Mouse (Mus musculus): ENCODE results near the gene Aldh8a1. TPM values are rescaled to one million over a fixed set of nuclear protein-coding genes. Genes with fewer than 3 reads are reported as not detected.

Gene Aldh8a1
- polyA plus RNA-seq, 1 experiment from 2014 or later, result 3.5 TPM

DNA sequence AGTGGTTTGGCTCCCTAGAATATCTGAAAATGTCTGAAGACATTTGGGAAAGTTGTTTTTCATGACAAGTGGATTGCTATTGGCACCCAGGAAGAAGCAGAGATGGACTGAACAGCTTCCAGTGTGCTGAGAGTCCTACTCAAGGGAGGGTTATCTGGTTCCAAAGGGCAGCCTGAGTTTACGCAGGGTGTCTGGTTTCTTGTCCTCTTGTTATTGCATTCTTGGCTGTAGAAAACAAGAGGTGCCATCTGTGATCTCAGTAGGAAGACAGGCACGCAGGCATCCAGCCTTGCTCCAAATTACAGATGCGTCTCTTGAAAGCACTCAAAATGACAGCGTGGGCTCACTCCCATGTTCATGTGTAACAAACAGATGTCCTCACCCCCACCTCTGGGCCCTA lies 63.9 kb downstream of the Aldh8a1 start:
- 30% methylated on average over 4 of the region's 4 CpGs for WGBS
- no peak overlapping the region for H3K4me3 ChIP-seq (replicated peaks)

GRCm38 (mm10) chr10:21441690-21442089 lies 64.6 kb downstream of the Aldh8a1 start:
- no peak for ATAC-seq (replicated peaks; ENCODE audit: low FRiP score)
- Histone ChIP-seq H3K27me3 (no peaks in the 10 kb centered on the region), H3K9me3 (replicated peaks) (no peaks in the 10 kb centered on the region), H3K4me2 (no peak overlapping the region), H3K27ac (no peak overlapping the region), H3K9ac (no peak overlapping the region), H3K4me1 (peaks cover 13% of the 10 kb centered on the region), H3K4me3 (replicated peaks) (no peak overlapping the region), H3K36me3 (no peaks in the 10 kb centered on the region)
- WGBS, result 65% methylated on average over 4 of the region's 4 CpGs

More for the DNA sequence above, 63.9 kb downstream of the Aldh8a1 start:
- no peak overlapping the region for H3K27ac ChIP-seq
- no peak overlapping the region for H3K4me2 ChIP-seq
- peaks cover 13% of the 10 kb centered on the region for H3K4me1 ChIP-seq
- no peaks in the 10 kb centered on the region for H3K27me3 ChIP-seq
- no peaks in the 10 kb centered on the region for H3K9me3 ChIP-seq (replicated peaks)
- ATAC-seq (replicated peaks; ENCODE audit: low FRiP score), result no peak
- no peak overlapping the region for H3K9ac ChIP-seq
- no peaks in the 10 kb centered on the region for H3K36me3 ChIP-seq

DNA sequence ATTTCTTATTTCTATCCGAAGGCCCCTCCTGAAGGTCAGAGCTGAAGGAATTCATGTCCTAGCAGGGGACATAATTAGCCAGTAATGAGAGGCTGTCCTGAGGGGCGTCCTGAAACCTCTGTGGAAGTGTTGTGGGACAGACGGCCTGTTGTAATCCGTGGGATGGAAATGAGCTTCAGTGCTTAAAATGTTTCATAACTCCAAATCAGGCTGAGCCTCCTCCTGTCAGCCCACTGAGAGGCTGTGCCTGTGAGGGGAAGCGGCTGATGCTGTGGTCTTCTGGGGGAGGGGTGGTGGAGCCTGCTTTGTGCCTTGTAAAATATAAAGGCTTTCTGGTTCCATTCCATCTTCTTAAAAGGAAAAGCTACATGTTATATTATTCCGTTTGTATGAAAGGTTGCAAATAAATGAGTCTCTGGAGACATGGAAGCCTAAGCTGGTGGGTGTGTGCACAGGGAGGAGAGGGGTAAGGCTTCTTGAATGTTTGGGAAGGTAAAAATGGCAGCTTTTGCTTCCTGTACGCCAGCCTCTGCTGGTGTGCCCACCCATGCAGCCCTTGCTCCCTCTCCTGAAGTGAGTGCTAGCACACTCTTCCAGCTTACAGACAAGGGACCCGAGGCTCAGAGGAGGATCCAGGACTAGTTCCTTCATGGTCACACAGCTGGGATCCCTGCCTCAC lies 66.7 kb downstream of the Aldh8a1 start:
- Histone ChIP-seq H3K4me3 (replicated peaks) (no peak overlapping the region), H3K27me3 (no peaks in the 10 kb centered on the region), H3K9me3 (replicated peaks) (no peaks in the 10 kb centered on the region), H3K4me1 (peaks cover 13% of the 10 kb centered on the region), H3K27ac (no peak overlapping the region), H3K4me2 (no peak overlapping the region), H3K9ac (no peak overlapping the region), H3K36me3 (no peaks in the 10 kb centered on the region)
- 53% methylated on average over 8 of the region's 8 CpGs for WGBS
- ATAC-seq (replicated peaks; ENCODE audit: low FRiP score), result no peak

GRCm38 (mm10) chr10:21444410-21444809 lies 67.3 kb downstream of the Aldh8a1 start:
- no peak overlapping the region for H3K27ac ChIP-seq
- H3K4me3 ChIP-seq (replicated peaks), result no peak overlapping the region
- no peak overlapping the region for H3K9ac ChIP-seq
- no peaks in the 10 kb centered on the region for H3K36me3 ChIP-seq
- no peaks in the 10 kb centered on the region for H3K9me3 ChIP-seq (replicated peaks)
- H3K4me1 ChIP-seq, result peaks cover 13% of the 10 kb centered on the region
- no peak for ATAC-seq (replicated peaks; ENCODE audit: low FRiP score)
- H3K4me2 ChIP-seq, result no peak overlapping the region
- 87% methylated on average over 9 of the region's 9 CpGs for WGBS
- H3K27me3 ChIP-seq, result no peaks in the 10 kb centered on the region

Other genes with a start within 250 kb of the Aldh8a1 start
- 5.2 and 5.5 TPM in 2 replicates for gene Myb, start 216.3 kb upstream of the Aldh8a1 start, polyA plus RNA-seq (2015; fragmentation: Nextera tagmentation; extraction: Ambion mirVana)
- gene Hbs1l, start 81.3 kb upstream of the Aldh8a1 start, polyA plus RNA-seq (2015; fragmentation: Nextera tagmentation; extraction: Ambion mirVana), result 94.7 TPM in 2 replicates
- gene 1700020N01Rik, start 215.9 kb downstream of the Aldh8a1 start, polyA plus RNA-seq (2015; fragmentation: Nextera tagmentation; extraction: Ambion mirVana), result not detected in 2 replicates

Data from kidney, embryonic 15.5 days (tissue).